Mouse (Mus musculus): ENCODE measurements around the gene Mark3. TPM values are rescaled to one million over a fixed set of nuclear protein-coding genes. Genes with fewer than 3 reads are reported as not detected.

Mark3 gene
- total RNA-seq, 2 experiments from 2014 or later: 50.5 to 51.5 TPM

GRCm38 (mm10) chr12:111698346-111698913 is 124.1 kb downstream of the Mark3 start:
- no peak for DNase-seq

- DNase-seq: no peak
Observed at GRCm38 (mm10) chr12:111699542-111699941, 125.2 kb downstream of the Mark3 start.

GRCm38 (mm10) chr12:111700920-111701458 is 126.7 kb downstream of the Mark3 start:
- DNase-seq: no peak

DNA sequence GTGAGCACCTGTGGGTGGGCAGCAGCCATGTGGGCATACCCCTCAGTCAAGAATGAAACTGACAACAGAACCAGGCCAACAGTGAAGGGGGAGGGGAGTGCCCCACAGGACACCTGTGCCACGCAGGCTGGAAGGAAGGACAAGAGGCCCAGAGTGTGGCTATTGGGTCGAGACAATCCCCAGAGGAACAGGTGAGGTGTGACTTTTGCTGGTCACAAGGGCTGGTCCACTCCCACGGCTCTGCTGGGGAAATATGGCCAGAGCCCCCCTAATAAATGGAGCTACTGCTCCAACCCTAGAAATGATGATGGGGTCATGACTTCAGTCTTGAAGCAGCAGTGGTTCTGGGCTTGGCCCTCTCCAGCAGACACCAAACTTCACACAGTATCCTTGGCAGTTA is 129.0 kb downstream of the Mark3 start:
- no peak for DNase-seq

DNA sequence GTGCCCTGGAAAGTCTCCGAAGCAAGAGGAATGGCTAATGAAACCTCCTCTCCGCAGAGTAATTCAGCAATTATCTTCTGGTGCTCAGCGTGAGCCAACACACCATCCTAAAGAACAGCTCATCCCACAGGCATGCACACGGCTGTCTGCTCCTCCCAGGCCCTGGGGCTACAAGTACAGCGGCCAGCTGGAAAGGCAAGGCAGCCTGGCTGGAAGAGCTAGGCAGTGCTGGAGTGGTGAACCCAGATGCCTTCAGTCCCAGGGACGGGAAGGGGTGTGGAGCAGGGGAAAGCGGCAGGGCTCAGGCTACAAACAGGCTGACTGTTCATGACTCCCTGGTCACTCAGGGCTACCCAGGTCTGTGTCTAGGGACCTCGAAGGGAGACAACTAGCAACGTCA is 130.3 kb downstream of the Mark3 start:
- peak; percentile 86 for DNase-seq

GRCm38 (mm10) chr12:111705186-111705973 is 131.1 kb downstream of the Mark3 start:
- peak; percentile 81 for DNase-seq

Other genes with a start within 250 kb of the Mark3 start
- gene Cdc42bpb, start 196.8 kb upstream of the Mark3 start, total RNA-seq (2021): 10 to 100 TPM; 23.6 to 24.9 TPM
- gene Lbhd2, start 167.7 kb upstream of the Mark3 start, total RNA-seq (2021): not detected
- 1 to 10 TPM; 3.0 to 4.2 TPM for gene Exoc3l4, start 157.5 kb upstream of the Mark3 start, total RNA-seq (2021)
- gene Tnfaip2, start 132.1 kb upstream of the Mark3 start, total RNA-seq (2021): 10 to 100 TPM; 34.8 to 40.4 TPM
- under 1 TPM; 0.38 to 0.72 TPM for gene Gm266, start 88.7 kb upstream of the Mark3 start, total RNA-seq (2021)
- gene Eif5, start 36.5 kb upstream of the Mark3 start, total RNA-seq (2021): 100 to 1,000 TPM; 133 to 143 TPM
- gene Ckb, start 97.8 kb downstream of the Mark3 start, total RNA-seq (2021): 10 to 100 TPM; 14.9 to 15.6 TPM
- 1 to 10 TPM; 2.7 to 2.9 TPM for gene Trmt61a, start 103.6 kb downstream of the Mark3 start, total RNA-seq (2021)
- gene Bag5, start 138.7 kb downstream of the Mark3 start, total RNA-seq (2021): 10 to 100 TPM; 10.9 to 14.6 TPM
- 10 to 100 TPM; 37.7 to 38.9 TPM for gene Apopt1, start 138.7 kb downstream of the Mark3 start, total RNA-seq (2021)
- gene Klc1, start 184.3 kb downstream of the Mark3 start, total RNA-seq (2021): 10 to 100 TPM; 59.9 to 68.0 TPM
- gene Xrcc3, start 239.3 kb downstream of the Mark3 start, total RNA-seq (2021): under 1 TPM; 0.15 to 0.24 TPM
- gene Zfyve21, start 239.6 kb downstream of the Mark3 start, total RNA-seq (2021): 10 to 100 TPM; 13.0 to 15.0 TPM

All from gastrocnemius, postnatal 25 days (tissue).